Mouse (Mus musculus): ENCODE data around the gene AW011738.

The AW011738 gene

DNA sequence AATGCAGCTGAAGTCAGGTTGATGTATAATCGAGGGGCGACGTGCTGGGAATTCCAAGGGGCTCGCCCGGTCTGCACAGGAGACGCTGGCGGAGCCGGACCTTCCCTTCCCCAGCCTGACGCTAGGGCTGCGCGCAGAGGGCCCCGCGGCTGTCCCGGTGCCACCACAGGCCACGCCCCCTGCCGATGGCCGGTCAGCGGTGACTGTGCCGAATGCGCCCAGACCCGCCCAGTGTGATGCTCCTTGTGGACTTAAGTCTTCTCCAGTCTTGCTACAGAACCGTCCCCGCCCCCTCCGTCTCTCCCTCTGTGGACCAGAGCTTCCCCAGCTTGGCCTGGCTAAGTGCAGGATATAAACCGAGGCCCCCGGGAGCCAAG lies 5.3 kb upstream of the AW011738 start:
- DNase-seq (ENCODE audit: low spot score in 2 of 2), result peak; percentile 74 to 79

DNA sequence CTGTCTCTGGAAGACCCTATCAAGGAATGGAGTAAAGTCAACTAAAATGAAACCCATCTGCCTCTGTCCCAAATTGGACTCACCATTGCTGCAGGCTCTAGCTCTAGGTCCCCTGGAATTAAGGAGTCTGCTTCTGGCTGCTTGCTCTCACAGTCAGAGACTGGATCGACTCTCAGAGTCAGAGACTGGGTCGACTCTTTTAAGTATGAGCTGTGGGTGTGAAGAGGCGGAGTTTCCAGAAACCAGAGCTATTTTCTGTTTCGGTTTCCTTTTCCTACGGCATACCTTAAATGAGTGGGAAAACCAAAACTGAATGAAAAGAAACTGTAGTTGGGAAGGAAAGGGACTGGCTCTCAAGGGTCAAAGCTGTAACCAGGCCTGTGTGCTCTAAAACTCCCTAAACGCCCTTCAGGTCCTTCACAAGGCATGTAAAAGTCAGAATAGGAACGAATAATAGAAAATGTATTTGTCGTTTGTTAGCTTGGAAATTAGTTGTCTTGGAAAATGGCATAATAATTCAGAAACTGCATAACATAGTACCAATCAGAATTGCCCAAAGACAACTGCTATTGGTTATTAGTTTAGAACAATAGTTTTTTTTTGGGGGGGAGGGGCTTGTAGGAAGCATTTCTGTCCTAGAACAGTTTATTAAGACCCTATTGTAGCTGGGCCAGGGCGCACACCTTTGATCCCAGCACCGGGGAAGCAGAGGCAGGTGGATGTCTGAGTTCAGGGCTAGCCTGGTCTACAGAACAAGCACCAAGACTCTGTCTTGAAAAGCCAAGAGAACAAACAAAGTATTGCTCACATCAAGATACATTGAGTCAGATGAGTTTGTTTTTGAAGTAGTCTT lies 2.3 kb upstream of the AW011738 start, which contains the start of gene Isg15:
Isg15 (minus strand) TSS at position 196 of the 853 bp plus-strand sequence.
- peak; percentile 46 to 52 for DNase-seq (ENCODE audit: low spot score in 2 of 2)

DNA sequence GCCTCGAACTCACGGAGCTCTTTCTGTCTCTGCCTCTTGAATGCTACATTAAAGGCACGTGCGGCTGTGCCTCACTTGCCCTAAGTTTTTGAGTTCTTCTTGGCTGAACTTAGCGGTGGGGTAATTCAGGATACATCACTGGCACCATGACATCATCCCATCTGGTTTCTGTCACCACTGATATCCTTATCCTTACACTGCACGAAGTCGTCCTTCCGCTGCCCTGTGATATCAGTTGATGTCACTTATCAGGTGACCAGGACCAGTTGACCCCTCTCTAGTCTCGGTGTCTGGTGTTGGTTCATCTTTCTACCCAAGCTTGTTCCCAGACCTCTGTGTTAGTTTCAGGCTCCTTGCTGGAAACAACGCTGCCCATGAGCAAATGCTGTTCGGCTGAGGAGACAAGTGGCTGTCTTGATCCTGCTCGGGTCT lies 626 bp upstream of the AW011738 start:
- DNase-seq (ENCODE audit: low spot score in 2 of 2), result no peak

DNA sequence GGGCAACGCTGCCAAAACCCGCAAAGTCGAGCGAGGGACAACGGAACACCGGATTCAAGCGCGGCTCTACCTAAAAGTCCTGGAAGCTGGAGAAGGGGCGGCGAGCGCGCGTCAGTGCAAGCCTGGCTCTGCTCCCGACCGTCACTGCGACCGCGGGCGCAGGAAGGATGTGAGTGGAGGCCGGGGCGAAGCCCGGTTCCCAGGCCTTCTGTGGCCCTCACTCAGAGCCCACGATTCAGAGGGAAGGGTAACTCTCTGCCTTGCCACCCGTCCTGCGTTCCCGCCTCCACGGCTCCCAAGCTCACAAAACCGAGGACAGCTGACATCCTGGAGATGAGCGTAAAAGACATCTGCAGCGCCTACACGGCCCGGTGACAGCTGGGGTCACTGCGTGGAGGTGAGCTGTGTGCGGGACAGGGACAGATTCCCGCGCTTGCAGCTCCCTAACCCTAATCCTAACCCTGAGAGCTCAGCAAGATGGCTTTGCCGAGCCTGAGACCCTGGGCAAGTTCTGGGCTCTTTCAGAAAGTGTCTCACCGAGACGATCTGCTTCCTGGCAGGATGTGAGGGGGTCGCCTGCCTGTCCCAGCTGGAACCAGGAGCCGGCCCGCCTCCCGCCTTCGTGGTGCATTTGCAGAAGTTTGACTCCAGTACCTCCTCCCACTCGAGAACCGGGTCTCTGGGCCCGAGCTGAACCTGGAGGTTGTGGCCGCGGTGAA lies 468 bp downstream of the AW011738 start:
- no peak for DNase-seq (ENCODE audit: low spot score in 2 of 2)

DNA sequence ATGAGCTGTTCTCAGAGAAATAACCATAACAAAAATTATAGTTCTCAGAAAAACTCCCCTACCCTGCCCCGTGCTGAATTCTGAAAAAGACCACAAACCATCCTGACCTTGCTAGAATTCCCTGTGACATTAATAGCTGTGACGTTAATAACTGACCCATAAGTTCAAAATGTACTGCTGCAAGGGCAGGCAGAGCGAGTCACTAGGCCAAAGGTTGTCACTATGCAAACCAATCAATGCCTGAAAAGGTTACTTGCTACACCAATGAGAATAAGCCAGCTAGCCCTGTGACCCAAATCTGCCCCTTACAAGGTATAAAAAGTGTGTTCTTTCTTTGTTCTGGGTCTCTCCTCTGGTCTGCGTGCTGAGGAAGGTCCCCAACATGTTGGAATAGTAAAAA lies 5.8 kb downstream of the AW011738 start:
- no peak for DNase-seq (ENCODE audit: low spot score in 2 of 2)

DNA sequence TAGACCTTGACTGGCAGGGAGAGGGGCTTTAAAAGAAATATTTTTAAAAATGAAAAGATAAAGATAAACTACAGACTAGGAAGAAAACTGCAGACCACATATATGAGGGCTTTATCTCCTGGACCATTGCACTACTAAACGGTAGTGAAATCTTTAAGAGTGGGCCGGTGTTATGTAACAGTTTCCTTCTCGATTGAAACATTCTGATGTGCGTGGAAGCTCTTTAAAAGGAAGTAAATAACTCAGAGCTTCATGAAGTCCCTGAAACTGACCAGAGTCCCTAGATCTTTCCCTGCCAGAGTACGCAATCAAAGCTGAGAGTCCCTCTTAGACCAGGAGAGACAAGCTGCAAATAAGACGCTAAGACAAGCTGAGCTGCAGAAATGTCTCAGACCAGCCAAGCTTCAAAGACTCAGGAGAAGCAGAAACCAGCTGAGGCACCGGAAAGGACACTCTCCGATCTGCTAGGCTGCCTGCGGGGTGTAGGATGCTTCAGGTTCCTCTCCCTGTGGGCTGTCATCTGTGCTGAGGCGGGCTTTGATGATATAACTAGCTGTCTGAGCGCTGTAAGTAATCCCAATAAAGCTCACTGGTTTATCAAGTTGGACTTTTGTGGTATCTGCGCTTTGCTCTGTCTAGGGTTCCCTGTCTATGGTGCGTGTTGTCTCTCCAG lies 7.0 kb downstream of the AW011738 start:
- DNase-seq (ENCODE audit: low spot score in 2 of 2), result no peak

DNA sequence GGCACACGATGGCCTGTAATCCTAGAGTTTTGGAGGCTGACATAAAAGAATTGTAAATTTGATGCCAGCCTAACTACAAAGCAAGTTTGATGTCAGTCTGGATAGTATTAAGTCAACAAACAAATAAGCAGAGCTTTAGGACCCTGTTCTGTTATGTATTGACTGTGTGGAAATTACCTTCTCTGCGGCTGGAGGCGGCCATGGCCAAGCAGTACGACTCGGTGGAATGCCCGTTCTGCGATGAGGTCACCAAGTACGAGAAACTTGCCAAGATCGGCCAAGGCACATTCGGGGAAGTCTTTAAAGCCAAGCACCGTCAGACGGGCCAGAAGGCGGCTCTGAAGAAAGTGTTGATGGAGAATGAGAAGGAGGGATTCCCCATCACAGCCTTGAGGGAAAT lies 10.0 kb downstream of the AW011738 start:
- DNase-seq (ENCODE audit: low spot score in 2 of 2), result no peak

DNA sequence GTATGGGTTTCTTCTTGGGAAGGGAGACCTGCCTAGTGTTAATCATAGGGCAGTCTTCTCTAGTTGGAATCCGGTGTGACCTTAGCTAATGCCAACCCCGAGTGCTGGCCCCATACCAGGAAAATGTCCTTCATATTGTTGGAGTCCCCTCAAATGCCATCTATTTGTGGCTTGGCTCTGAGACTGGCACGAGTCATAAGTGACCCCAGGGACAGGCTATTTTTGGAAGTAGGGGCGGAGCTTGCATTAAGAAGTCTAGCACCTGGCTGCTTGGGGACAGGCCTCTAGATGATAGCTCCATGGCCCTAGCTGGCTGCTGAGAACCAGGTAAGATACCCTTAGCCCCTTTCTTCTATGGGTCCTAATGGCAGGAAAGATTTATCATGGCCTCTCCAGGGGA lies 12.5 kb downstream of the AW011738 start, which contains the start of gene Perm1:
Perm1 (plus strand) TSS at position 220 of the 400 bp plus-strand sequence.
- no peak for DNase-seq (ENCODE audit: low spot score in 2 of 2)

DNA sequence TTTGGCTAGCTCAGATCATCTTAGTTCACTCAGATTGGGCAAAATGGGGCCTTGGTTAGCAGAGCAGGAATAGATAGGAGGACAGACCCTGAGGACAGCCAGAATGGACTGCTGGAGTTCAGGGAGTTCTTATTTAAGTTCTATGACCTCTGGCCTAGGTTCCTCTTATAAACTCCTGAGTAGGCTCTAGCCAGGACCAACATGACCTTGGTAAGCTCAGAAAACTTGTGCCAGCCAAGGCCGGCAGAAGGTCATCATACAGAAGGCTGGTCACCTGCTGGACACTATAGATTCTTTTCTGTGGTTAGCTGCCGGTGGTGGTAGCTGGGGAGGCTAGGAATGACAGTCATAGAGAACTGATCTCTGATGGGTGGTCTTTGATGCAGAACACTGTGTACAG lies 13.1 kb downstream of the AW011738 start:
- DNase-seq (ENCODE audit: low spot score in 2 of 2), result no peak

DNA sequence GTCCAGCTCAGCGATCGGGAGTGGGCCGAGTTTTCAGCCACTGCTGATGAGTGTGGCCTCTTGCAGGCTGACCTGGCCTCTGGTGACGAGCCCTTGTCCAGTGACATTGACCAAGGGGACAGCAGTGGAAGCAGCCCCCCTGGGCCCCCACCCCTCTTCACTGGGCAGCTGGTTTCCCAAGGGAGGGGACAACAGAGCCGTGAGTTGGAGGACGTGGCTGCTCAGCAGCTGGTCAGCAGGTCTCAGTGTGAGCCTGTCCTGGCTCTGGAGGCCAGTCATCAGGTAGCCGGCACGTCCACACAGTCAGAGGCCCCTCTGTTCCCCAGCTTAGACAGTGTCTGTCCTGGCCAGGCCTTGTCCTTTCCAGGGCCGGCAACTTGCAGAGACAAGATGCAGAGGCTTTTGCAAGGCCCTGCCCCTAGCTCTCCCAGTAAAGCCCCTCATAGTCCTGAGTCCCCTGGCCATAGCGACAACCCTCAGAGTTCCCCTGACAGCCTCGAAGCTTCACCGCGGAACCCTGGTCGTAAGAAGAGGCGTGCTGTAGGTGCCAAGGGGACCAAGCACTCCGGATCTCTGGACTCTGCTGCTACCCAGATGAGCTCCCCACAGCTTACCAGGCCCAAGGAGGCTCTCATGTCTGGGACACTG lies 14.0 kb downstream of the AW011738 start:
- no peak for DNase-seq (ENCODE audit: low spot score in 2 of 2)

DNA sequence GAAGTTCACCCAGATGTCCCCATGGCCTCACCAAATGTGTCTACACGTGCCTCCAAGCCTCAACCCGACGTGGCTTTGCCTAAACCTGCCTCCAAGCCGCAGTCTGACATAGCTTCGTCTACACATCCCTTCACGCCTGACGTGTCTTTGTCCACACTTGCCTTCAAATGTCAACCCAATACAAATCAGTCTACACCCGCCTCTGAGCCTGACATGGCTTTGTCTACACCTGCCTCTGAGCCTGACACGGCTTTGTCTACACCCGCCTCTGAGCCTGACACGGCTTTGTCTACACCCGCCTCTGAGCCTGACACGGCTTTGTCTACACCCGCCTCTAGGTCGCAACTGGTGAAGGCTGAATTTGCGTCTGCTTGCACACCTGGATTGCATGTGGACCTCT lies 14.7 kb downstream of the AW011738 start:
- DNase-seq (ENCODE audit: low spot score in 2 of 2), result no peak

DNA sequence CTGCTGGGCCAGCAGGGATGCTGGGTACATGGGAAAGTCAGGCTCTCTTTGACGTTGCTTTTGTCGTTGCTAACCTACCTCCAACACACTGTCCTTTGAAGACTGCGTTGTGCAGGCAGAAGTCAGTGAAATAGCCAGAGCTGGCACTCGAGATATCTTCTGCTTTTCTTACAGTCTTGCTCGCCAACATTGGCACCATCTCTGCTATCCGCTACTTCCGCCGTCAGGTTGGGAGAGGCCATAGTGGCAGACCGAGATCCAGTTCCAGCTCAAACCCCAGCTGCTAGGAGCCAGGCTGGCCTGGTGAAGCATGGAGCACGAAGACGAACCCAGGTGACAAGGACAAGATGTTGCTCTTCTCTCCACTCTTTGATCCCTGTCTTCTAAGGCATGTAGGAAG lies 16.8 kb downstream of the AW011738 start:
- no peak for DNase-seq (ENCODE audit: low spot score in 2 of 2)

DNA sequence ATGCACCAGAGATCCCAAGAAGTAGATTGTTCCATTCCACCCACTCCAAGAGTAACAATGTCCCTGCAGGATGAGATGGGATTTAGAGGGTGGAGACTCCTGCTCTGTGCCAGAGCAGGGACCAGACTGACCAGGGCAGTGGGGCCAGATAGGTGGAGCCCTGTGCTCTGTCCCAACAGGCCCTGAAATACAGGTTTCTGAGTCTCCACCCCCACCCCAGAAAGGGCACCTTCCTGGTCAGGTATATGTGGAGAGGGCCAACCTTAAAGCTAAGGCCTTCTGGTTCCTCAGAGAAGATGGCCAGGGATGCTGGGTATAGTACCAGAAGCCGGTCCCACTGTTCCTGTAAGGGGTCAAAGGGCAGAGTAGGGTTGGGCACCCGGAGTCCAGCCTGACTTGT lies 21.2 kb downstream of the AW011738 start:
- DNase-seq (ENCODE audit: low spot score in 2 of 2), result no peak

DNA sequence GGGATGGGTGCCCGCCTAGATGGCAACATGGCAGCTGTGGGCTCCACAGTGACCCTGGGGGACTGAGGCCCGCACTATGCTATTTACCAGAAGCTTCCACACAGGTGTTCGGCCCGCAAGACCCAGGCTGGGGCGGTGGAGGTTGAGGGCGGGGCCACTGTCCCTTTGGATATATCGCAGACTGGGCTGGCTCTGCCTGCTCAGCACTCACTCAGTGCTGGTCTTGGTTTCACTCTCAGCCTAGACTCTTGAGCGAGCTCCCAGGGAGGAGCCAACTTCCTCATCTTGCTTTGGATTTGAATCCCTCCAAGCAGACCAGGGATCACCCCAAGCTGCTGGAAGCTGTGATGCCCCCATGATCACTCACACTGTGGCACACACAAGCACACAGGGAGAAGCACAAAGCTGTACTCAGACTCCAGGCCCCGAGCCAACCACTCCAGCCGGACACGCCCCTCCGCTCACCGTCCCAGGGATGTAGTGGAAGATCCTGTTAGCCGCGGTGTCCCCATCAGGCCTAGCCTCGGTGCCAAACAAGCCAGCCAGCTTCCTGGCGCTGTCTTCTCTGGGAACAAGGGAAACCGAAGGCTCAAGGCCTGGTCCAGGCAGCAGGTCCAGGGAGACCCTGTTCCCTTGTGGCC lies 24.8 kb downstream of the AW011738 start:
- DNase-seq (ENCODE audit: low spot score in 2 of 2), result no peak

DNA sequence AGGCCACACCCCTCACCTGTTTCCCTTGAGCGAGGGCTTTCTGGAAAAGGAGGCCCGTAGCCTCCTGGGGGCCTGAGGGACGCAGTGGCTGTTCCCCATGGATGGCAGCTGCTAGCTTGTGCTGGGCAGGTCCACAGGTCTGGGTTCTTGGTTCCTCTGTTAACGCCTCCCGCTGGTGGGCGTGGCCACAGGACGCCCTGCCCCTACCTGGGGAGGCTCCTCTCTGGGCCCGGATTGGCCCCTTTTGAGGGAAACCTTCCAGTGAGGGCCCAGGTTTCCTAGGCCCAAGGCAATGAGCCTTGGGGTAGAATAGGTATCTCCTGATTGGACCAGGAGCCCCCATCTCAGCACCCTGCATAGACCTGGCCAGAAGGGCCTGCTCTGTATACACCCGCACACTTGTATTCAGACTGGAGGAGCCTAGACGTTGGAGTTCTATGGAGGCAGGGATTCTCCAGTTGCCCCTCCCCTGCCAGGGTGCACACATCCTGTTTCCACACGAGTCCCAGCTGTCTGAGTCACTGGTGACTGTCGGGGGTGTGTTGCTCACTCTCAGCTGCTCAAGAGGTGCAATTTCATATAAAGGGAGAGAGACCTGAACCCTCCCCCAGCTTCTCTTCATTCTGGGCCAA lies 25.4 kb downstream of the AW011738 start:
- no peak for DNase-seq (ENCODE audit: low spot score in 2 of 2)

DNA sequence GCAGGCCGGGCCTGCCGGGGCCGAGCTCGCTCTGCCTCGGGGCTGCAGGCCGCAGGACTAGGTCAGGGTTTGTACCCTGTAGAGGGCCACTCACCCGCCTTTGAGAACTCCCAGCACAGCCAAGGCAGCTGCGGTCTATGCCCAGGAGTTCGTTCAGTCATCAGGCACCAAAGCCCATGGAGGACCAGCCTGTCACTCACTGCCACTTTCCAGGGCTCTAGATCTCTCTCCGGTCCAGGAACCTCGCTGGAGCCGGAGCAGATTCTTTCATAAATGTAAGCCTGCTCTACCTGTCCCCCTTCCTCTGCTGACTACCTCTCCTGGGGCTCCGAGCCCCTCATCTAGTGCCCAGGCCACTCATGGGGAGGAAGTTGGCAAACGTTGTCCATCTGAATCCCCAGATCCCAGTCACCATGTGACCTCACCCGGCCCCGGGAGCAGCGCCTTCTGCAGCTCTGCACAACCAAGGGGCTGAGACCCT lies 31.0 kb downstream of the AW011738 start:
- DNase-seq (ENCODE audit: low spot score in 2 of 2), result no peak

DNA sequence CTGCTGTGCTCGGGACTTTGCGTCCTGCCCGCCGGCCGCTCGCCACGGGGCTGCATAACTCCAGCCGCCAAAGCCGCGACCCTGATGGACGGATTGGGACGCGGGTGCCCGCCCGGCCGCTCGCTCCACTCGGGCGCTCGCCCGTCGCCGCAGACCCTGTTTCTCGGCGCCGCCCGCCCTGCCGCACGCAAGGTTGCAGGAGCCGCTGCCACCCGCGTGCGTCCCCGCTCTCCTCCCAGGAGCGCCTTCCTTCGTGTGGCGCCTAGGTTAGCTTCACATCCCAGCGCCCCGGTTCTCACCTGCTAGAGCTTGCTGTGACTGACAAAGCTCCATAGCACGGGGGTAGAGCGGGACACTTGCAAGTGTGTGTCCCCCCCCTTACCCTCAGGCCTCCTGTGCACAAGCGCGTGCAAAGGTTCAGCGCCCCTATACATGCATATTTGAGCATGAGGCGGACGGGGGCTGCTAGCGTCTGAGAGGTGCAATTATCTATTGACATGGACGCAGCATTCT lies 31.7 kb downstream of the AW011738 start, which contains the start of gene Plekhn1:
Plekhn1 (minus strand) TSS at position 157 of the 513 bp plus-strand sequence.
- peak; percentile 53 to 69 for DNase-seq (ENCODE audit: low spot score in 2 of 2)

DNA sequence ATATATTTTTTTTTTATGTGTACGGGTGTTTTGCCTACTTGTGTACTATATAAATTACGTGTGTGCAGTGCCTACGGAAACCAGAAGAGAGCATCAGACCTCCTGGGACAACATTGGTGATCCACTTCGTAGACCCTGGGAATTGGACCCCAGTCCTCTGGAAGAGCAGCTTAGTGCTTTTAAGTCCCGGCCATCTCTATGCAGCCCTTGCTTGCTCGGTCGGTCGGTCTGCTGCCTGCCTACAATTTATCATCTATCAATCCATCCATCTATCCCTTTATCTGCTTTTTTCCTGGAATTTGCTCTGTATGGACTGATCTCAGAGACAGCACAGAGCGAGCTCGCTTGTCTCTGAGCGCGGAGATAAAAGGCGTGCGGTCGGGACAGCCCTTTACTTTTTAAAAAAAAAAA lies 32.3 kb downstream of the AW011738 start:
- no peak for DNase-seq (ENCODE audit: low spot score in 2 of 2)

DNA sequence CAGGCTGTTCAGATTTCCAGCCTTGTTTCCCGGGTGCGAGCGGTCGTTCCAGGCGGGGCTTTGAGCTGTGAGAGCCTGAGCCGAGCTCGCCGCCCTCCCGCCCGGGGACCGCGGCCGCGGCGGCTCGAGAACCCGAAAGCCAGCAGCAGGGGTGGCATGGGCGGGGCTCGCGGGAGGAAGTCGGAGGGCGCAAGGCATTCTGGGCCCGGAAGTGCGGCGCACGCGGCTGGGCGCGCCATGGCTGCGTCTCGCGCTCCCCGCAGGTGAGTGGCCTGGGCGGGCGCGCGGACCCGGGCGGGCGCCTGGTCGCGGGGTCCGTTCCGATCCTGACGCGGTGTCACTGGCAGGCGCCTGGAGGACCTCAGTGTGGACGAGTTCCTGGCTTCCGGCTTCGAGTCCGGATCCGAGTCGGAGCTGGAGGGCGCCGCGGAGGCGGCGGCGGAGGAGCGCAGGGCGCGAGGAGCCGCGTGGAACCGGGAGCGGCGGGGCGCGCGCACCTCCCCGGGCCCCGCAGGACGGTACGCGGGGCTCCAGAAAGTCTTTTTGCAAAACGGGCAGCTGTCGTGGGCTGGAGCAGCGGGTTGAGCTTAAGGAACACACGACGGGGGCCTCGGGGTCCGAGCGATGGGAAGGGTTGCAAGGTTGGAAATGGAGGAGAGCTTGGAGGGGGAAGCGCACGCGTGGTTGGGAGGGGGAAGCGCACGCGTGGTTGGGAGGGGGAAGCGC lies 32.9 kb downstream of the AW011738 start, which contains the start of gene Noc2l:
Noc2l (plus strand) TSS at position 203 of the 726 bp plus-strand sequence.
- peak; percentile 76 to 88 for DNase-seq (ENCODE audit: low spot score in 2 of 2)
